Mouse (Mus musculus) neural tube, embryonic 15.5 days (tissue): ENCODE data around the gene Megf6. TPM values are rescaled to one million over a fixed set of nuclear protein-coding genes. Genes with fewer than 3 reads are reported as not detected.
A peak's percentile ranks its signal among the peaks of the same experiment; 100 is the strongest.

Experiments
- ATAC-seq: fragments of 200-750 bp; cut with Nextera tagmentation; 2 replicates; pipeline ENCODE4 v1.8.0; 2017; ENCODE audit warnings: mild to moderate bottlenecking, moderate TSS enrichment, moderate library complexity; ENCODE audit not compliant: low FRiP score
- H3K27ac ChIP-seq: fragments of 300-500 bp; sonication (generic); replicated peaks from 2 replicates; pipeline ENCODE4 v1.5.1; 2015; ENCODE audit warnings: mild to moderate bottlenecking, inconsistent platforms
- H3K27me3 ChIP-seq: fragments of 300-500 bp; sonication (generic); replicated peaks from 2 replicates; pipeline ENCODE4 v1.6.1; 2015; ENCODE audit warnings: inconsistent platforms
- H3K36me3 ChIP-seq: fragments of 300-500 bp; sonication (generic); 2 replicates; pipeline ENCODE4 v1.6.1; 2015; ENCODE audit warnings: inconsistent platforms
- H3K4me1 ChIP-seq: fragments of 300-500 bp; sonication (generic); 2 replicates; pipeline ENCODE4 v1.6.1; 2015; ENCODE audit warnings: inconsistent platforms
- H3K4me2 ChIP-seq: fragments of 300-500 bp; sonication (generic); 2 replicates; pipeline ENCODE4 v1.6.1; 2015; ENCODE audit warnings: inconsistent platforms, mild to moderate bottlenecking, moderate library complexity
- H3K4me3 ChIP-seq: fragments of 300-500 bp; sonication (generic); replicated peaks from 2 replicates; pipeline ENCODE4 v1.5.1; 2015; ENCODE audit warnings: mild to moderate bottlenecking, inconsistent platforms
- H3K9ac ChIP-seq: fragments of 300-500 bp; sonication (generic); replicated peaks from 2 replicates; pipeline ENCODE4 v1.6.1; 2015; ENCODE audit warnings: mild to moderate bottlenecking, inconsistent platforms
- H3K9me3 ChIP-seq: fragments of 300-500 bp; sonication (generic); replicated peaks from 2 replicates; pipeline ENCODE4 v1.6.1; 2016; ENCODE audit warnings: inconsistent platforms
- WGBS: fragments of 180-500 bp; shearing (Covaris S2); methylation state at CpG from one replicate; pipeline ENCODE4 v1.1.7; 2015; ENCODE audit warnings: mixed read lengths; 5-methylcytosine and 5-hydroxymethylcytosine counted together
- polyA plus RNA-seq: library from polyadenylated mRNA; unstranded; fragments of >200 nt; fragmentation: Nextera tagmentation; extraction: Ambion mirVana; gene quantifications from 2 replicates; pipeline ENCODE4 v1.2.1, GENCODE M21; 2015

Megf6 gene
- polyA plus RNA-seq, 1 experiment from 2014 or later, result 10.7 TPM

DNA sequence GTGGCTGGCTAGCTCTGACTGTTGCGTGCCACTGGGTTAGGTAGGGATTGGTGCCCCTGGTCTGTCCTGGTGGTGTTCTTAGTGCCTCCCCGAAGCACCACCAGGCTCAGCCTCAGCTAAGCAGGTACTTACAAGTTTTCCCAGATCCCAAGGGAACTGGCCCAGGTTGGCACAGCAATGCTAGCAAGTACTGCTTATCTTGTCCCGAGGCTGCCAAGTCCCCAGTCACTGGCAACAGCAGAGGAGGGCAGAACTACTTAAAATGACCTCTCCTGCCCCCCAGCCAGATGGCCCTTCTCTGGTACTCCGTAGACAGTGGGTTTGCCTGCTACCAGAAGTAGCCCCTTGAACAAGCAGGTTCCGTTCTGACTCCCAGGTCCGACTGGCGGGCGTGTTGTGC is 68.7 kb downstream of the Megf6 start:
- ATAC-seq, result no peak
- no peaks in the 10 kb centered on the region; the same call in 1 of the 2 replicates for H3K27me3 ChIP-seq
- no peaks in the 10 kb centered on the region for H3K36me3 ChIP-seq
- H3K4me2 ChIP-seq, result no peak overlapping the region
- 84% methylated on average over 8 of the region's 8 CpGs for WGBS
- H3K4me3 ChIP-seq, result no peak overlapping the region
- peaks cover 12% of the 10 kb centered on the region for H3K4me1 ChIP-seq
- H3K9me3 ChIP-seq, result no peaks in the 10 kb centered on the region
- no peak overlapping the region for H3K27ac ChIP-seq
- H3K9ac ChIP-seq, result no peak overlapping the region

DNA sequence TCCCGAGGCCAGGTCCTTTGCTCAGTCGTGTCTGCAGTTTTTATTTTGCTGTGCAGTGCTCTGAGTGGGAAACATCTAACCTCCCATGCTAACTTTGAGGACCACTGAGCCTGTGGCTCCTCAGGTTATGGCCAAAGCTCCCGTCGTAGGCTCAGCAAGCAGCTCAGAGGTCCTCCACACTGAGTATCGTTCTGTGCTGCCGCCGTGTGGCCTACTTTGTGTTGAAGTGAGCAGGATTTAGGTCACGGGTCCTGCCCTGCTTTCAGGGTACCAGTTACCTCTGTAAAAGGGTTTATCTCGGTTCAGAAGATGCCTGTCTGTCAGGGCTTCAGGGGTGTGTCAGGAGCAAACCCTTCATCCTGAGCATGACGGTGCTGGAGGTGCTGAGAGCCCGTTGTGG is 70.1 kb downstream of the Megf6 start:
- H3K9me3 ChIP-seq, result no peaks in the 10 kb centered on the region
- WGBS, result 66% methylated on average over 11 of the region's 11 CpGs
- H3K4me2 ChIP-seq, result no peak overlapping the region
- no peaks in the 10 kb centered on the region; the same call in 1 of the 2 replicates for H3K27me3 ChIP-seq
- no peak overlapping the region for H3K4me3 ChIP-seq
- H3K4me1 ChIP-seq, result peaks cover 12% of the 10 kb centered on the region
- H3K9ac ChIP-seq, result no peak overlapping the region
- no peaks in the 10 kb centered on the region for H3K36me3 ChIP-seq
- ATAC-seq, result no peak
- H3K27ac ChIP-seq, result no peak overlapping the region

DNA sequence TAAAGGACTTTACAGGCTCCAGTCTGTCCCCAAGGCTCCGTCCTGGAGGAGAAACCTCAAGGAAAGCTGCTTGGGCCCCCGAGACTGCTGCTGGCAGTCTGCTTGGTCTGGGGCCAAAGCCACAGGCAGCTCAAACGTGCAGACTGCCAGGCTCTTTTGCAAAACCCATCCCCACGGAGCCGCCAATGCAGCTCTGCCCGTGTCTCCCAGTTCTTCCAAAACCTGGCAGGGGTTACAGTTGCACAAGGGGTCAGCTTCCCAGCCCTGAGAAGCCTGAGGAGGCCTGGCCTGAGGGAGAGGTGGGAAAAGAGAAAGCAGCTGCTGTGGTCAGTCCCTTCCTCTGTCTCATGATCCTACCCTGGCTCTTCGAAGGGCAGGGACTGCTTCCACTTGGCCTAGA is 74.8 kb downstream of the Megf6 start:
- Histone ChIP-seq H3K9me3 (no peaks in the 10 kb centered on the region), H3K9ac (no peak overlapping the region), H3K36me3 (no peaks in the 10 kb centered on the region), H3K27ac (no peak overlapping the region), H3K4me2 (no peak overlapping the region), H3K4me3 (no peak overlapping the region), H3K4me1 (peaks cover 33% of the 10 kb centered on the region), H3K27me3 (no peaks in the 10 kb centered on the region)
- 70% methylated on average over 7 of the region's 7 CpGs for WGBS
- ATAC-seq, result no peak

DNA sequence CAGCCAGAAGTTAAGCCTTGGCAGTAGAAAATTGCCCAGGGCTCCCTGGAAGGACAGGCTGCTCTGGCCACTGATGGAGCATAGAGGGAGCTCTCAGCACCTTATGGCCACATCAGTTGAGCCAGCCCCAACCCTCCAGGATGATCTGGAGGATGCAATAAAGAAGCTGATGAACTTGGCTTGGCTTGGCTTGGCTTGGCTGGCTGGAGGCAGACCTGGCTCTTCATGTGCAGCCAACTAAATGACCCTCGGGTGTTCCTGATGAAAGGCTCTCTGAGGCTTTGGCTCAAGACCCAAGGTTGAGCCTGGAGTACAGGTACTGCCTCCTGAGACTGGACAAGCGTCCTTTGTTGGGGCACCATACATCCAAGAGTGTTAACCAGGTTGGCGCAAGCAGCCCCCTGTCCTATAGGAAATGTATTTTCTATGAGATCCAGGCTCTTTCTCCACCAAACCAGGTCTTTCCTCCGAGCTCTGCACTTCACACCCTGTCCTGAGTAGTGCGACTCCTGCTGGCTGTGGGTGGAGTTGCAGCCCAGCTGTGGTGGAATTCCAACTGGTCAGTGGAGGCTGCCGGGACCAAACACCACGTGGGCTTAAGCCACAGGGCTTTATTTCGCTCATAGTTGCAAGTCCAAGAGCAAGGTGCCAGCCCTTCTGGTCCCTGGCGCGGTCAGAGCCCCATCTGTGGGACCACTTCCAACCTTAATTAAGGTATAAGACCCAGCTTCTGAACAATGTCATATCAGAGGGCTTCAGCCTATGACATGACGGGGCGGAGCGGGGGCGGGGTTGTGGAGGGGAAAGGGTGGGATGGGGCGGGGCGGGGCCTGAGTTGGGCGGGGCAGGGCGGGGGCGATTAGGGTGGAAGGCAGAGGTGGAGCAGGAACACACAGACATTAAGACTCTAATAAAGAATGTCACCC is 75.8 kb downstream of the Megf6 start:
- 9% methylated on average over 19 of the region's 19 CpGs for WGBS
- Histone ChIP-seq H3K9ac (no peak overlapping the region), H3K4me1 (peaks cover 33% of the 10 kb centered on the region), H3K4me2 (peak overlapping the region; percentile 47), H3K27me3 (no peaks in the 10 kb centered on the region), H3K9me3 (no peaks in the 10 kb centered on the region), H3K27ac (no peak overlapping the region), H3K4me3 (no peak overlapping the region), H3K36me3 (no peaks in the 10 kb centered on the region)
- no peak for ATAC-seq

DNA sequence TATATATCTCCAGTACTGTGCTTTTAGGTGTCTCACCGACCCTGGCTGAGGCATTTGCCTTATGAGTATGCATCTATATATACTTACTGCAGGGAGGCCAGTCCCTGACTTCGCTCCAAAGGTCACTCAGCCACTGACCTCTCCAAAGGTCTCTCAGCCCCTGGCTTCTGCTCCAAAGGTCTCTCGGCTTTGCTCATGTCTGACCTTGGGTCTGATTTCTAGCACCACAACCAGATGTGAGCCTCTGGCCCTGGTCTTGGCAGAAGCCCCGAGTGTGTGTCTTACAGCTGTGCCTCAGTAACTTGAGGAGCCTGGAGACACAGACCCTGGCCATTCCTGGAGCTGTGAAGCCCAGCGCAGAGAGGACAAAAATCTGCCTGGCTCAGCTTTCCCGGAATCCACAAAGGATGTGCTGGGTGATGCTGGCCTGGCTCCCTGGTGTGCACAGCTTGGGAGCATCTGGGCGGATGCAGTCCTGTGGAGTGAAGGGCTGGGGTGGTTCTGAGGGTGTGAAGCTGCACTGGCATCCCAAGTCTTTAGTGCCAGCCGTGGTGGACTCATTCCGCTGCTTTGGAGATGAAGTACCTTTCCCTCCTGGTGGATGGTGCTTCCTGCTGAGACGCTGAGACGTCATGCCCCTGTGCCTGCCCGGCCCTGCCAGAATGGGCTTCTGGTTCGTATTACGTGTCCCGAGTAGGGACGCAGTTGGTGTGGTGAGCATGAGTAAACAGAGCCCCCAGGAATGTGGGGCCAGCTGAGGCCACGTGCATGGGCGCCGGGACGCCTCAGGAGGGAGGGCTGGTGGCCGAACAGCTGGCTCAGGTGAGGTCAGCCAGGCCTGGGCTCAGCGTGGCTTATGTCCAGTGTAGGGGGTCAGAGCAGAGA is 76.9 kb downstream of the Megf6 start:
- Histone ChIP-seq H3K4me1 (peaks cover 33% of the 10 kb centered on the region), H3K27ac (no peak overlapping the region), H3K9me3 (no peaks in the 10 kb centered on the region), H3K4me2 (no peak overlapping the region), H3K27me3 (no peaks in the 10 kb centered on the region), H3K4me3 (no peak overlapping the region), H3K9ac (no peak overlapping the region), H3K36me3 (no peaks in the 10 kb centered on the region)
- no peak for ATAC-seq
- WGBS, result 41% methylated on average over 22 of the region's 22 CpGs

DNA sequence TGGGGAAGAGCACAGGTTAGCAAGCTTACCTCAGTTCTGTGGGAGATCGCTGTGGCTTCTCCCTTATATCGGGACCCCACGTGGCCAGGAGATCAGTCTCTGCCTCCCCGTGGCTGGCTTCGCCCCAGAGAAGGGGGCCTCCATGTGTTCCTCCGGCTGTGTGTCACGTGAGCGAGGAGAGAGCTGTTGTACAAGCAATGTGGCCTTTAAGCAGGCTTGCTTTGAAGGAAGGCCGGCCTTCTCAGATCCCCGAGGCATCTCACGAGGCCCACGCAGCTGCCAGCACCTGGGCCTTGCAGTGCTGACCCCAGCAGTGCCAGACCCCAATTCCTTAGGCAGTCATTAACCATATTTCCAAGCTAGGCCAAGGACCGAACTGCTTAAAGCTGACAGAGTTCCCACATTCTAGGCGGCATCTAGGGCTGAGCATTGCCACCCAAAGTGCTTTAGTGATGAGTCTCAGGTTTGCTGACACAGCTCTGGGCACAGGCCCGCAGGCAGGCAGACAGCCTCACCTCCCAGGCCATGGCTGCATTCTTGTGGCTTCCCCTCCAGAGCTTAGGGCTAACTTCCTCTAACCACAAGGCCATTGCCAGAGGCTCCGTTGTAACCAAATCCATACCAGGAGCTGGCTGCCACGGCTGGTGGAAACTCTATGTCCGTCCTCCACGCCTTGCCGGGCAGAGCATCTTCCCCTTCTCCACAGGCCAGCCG is 77.7 kb downstream of the Megf6 start:
- Histone ChIP-seq H3K9me3 (no peaks in the 10 kb centered on the region), H3K36me3 (no peaks in the 10 kb centered on the region), H3K4me2 (no peak overlapping the region), H3K4me1 (peaks cover 33% of the 10 kb centered on the region), H3K4me3 (no peak overlapping the region), H3K9ac (no peak overlapping the region), H3K27ac (no peak overlapping the region), H3K27me3 (no peaks in the 10 kb centered on the region)
- WGBS, result 74% methylated on average over 21 of the region's 21 CpGs
- ATAC-seq, result no peak

DNA sequence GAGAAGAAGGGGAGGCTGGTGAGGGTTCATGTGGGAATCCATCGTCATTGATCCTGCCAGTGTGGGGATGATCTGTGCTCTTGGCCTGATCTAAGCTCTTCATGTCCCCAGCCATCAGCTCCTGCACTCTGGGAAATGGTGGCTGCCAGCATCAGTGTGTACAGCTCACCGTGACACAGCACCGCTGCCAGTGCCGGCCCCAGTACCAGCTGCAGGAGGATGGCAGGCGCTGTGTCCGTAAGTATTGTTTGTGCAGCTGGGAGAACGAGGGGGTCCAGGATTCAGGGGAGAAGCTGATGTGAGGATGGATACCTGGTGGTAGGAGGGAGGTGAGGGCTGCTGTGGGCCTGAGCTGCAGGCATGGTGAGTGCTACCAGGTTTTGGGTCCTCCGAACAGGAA is 78.8 kb downstream of the Megf6 start:
- Histone ChIP-seq H3K36me3 (no peaks in the 10 kb centered on the region), H3K27ac (no peak overlapping the region), H3K9ac (0 out of 2 replicates have a peak overlapping the region, but pooled peaks have one; percentile 17), H3K9me3 (no peaks in the 10 kb centered on the region), H3K4me1 (peaks cover 33% of the 10 kb centered on the region), H3K4me2 (peak overlapping the region; percentile 17; the same call in 1 of the 2 replicates), H3K27me3 (no peaks in the 10 kb centered on the region), H3K4me3 (no peak overlapping the region)
- ATAC-seq, result no peak
- 55% methylated on average over 8 of the region's 8 CpGs for WGBS

DNA sequence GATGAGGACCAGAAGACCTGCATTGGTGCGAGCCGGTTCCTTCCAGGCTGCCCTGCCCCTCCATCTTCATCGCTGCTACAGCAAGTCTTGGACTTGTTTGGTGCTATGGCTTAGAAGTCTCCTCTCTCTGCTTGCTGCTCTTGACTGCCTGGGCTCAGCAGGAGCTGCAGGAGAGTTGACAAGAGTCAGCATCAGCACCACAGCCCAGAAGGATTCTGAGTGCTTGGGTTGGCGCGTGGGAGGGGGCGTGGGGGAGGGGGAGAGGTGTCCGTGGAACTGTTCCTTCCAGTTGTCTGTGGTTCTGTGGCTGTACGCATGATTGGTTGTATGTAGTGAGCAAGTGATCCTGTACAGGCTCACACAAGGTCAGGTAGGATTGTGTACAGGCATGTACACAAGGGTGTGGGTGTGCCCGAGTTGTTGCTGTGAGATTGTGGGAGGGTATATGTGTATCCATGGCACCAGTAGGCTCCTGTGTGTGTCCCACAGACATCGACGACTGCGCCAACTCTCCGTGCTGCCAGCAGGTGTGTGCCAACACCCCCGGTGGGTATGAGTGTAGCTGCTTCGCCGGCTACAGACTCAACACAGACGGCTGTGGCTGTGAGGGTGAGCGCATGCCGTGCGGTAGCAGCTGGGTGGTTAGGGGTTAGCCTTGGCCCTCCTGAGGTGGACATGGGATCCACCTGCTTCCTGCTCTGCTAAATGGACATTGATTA is 82.2 kb downstream of the Megf6 start:
- no peak overlapping the region for H3K27ac ChIP-seq
- 86% methylated on average over 20 of the region's 20 CpGs for WGBS
- H3K9me3 ChIP-seq, result no peaks in the 10 kb centered on the region

DNA sequence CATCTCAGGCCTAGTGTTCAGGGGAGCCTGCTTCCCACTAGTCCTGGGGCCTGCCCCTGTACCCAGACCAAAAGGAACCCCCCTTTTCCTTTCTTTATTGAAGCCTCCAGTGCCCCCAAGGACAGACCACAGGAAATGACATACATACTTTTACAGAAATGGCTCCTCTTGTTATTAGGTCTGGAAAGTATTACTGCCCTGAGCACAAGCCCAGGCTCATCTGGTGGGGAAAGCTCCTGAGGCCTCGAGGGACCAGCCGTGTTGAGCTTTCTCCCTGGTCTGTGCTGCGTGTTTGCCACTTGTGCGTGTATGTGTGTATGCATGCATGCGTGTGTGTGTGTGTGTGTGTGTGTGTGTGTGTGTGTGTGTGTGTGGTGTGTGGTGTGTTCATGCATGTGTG is 90.2 kb downstream of the Megf6 start:
- H3K36me3 ChIP-seq, result peaks cover 5% of the 10 kb centered on the region
- ATAC-seq, result no peak
- 89% methylated on average over 5 of the region's 5 CpGs for WGBS
- no peak overlapping the region for H3K27ac ChIP-seq
- no peaks in the 10 kb centered on the region for H3K4me1 ChIP-seq
- no peaks in the 10 kb centered on the region for H3K27me3 ChIP-seq
- H3K9me3 ChIP-seq, result no peaks in the 10 kb centered on the region
- H3K9ac ChIP-seq, result no peak overlapping the region
- H3K4me3 ChIP-seq, result no peak overlapping the region
- H3K4me2 ChIP-seq, result no peak overlapping the region

More for the DNA sequence above, 82.2 kb downstream of the Megf6 start:
- no peak for ATAC-seq
- Histone ChIP-seq H3K4me3 (no peak overlapping the region), H3K4me2 (no peak overlapping the region), H3K9ac (no peak overlapping the region), H3K27me3 (no peaks in the 10 kb centered on the region), H3K4me1 (peaks cover 17% of the 10 kb centered on the region), H3K36me3 (no peaks in the 10 kb centered on the region)

DNA sequence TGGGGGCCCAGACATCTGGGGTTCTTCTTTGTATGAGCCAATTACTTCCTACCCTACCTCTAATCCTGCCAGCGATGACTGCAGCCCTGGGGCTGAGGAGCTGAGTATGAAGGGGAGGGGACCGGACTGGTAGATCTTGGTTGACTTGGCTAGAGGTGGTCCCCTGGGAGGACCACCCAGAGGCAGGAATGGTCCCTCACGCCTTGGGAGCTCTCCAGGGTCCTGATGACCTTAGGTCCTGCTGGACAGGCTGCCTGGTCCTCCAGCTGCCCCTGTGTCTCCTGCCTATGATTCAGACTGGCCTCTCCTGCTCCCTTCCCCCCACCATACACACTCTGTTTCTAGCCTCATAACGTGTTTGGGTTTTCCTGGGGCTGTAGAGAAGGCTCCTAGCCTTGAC is 91.5 kb downstream of the Megf6 start:
- Histone ChIP-seq H3K9me3 (no peaks in the 10 kb centered on the region), H3K27ac (no peak overlapping the region), H3K4me3 (no peak overlapping the region), H3K27me3 (no peaks in the 10 kb centered on the region), H3K4me2 (no peak overlapping the region), H3K36me3 (peaks cover 5% of the 10 kb centered on the region), H3K9ac (no peak overlapping the region), H3K4me1 (no peaks in the 10 kb centered on the region)
- WGBS, result 63% methylated on average over 4 of the region's 4 CpGs
- no peak for ATAC-seq

DNA sequence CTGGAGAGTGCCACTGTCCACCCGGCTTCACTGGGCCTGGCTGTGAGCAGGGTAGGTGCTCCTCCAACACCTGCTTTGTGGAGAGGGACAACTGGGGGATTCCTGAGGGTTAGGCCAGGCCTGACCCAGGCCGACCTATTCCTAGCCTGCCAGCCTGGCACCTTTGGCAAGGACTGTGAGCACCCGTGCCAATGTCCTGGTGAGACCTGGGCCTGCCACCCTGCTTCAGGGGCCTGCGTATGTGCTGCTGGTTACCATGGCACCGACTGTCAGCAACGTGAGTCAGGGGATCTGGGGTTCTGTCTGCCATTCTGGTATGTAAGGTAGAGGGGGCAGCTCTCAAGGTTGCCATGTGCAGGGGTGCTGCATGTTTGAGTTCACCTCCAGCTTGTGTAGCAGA is 97.0 kb downstream of the Megf6 start:
- H3K27ac ChIP-seq, result no peak overlapping the region
- H3K27me3 ChIP-seq, result no peaks in the 10 kb centered on the region
- H3K9me3 ChIP-seq, result no peaks in the 10 kb centered on the region
- no peaks in the 10 kb centered on the region for H3K4me1 ChIP-seq
- no peak for ATAC-seq
- peaks cover 5% of the 10 kb centered on the region for H3K36me3 ChIP-seq
- H3K9ac ChIP-seq, result no peak overlapping the region
- WGBS, result 80% methylated on average over 6 of the region's 6 CpGs
- H3K4me2 ChIP-seq, result no peak overlapping the region
- no peak overlapping the region for H3K4me3 ChIP-seq
